Mouse (Mus musculus): Measurements from ENCODE around the gene Rps6kl1. TPM values are rescaled to one million over a fixed set of nuclear protein-coding genes. Genes with fewer than 3 reads are reported as not detected.
A peak's percentile ranks its signal among the peaks of the same experiment; 100 is the strongest.

The Rps6kl1 gene
- total RNA-seq, 2 experiments from 2014 or later = 0.39 to 1.00 TPM

DNA sequence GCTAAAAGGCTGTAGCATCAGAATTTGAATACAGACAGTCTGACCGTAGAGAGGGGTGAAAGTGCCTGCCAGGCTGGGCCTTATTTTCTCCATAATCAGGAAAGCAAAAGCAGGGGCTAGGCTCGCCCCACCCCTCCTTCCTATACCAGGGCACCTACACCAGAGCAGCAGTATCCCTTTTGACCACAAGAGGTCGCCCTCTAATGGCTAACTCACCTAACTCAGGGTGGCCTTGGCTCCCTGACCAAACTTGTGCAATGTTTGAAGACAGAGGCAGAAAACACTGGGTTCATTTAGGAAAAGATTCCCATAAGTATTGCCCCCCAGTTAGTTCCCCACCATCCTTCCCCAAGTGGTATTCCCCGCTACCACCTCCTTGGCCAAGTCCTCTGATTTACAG lies 8.3 kb downstream of the Rps6kl1 start:
- DNase-seq (ENCODE audit: low spot score) = peak; percentile 91

GRCm38 (mm10) chr12:85141096-85141495 lies 10.0 kb downstream of the Rps6kl1 start:
- DNase-seq (ENCODE audit: low spot score) = no peak

GRCm38 (mm10) chr12:85140036-85140701 lies 10.9 kb downstream of the Rps6kl1 start:
- no peak for DNase-seq (ENCODE audit: low spot score)

GRCm38 (mm10) chr12:85136627-85137026 lies 14.4 kb downstream of the Rps6kl1 start:
- DNase-seq (ENCODE audit: low spot score) = no peak

GRCm38 (mm10) chr12:85135513-85136470 lies 15.3 kb downstream of the Rps6kl1 start:
- DNase-seq (ENCODE audit: low spot score) = no peak

DNA sequence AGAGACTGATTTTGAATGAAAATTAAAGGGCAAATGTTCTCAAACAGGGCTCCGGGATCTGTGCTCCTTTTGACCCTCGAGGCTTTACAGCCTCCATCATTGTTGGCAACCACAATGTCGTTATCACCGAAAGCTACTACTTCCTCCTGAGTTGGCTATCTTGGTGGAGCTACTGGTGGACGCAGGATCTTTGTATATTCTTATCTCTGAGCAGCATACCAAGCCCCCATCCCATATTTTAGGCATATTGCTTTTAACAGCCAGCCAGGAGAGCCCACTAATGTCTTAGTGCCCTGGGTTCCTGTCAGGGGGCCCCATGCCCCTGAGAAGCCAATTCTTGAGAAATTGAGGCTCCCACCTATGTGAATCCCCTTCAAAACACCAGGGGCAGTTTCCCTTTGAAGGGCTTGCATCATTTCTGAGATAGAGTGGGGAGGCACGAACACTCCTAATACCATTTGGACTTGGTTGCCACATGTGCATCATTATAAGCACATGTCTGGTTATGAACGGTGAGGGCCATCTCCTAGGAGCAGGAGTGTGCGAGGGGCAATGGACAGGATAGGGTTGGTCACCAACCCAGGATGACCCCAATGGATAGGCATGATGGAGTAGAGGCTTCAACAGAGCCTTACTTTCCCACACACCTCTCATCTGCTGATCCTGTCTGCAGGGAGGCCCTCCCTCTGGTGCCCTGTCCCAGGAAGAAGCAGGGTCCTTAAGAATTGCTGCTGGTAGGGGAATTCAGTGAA lies 16.8 kb downstream of the Rps6kl1 start:
- DNase-seq (ENCODE audit: low spot score) = no peak

- DNase-seq (ENCODE audit: low spot score) = no peak
These were observed 19.7 kb downstream of the Rps6kl1 start for GRCm38 (mm10) chr12:85131361-85131760.

DNA sequence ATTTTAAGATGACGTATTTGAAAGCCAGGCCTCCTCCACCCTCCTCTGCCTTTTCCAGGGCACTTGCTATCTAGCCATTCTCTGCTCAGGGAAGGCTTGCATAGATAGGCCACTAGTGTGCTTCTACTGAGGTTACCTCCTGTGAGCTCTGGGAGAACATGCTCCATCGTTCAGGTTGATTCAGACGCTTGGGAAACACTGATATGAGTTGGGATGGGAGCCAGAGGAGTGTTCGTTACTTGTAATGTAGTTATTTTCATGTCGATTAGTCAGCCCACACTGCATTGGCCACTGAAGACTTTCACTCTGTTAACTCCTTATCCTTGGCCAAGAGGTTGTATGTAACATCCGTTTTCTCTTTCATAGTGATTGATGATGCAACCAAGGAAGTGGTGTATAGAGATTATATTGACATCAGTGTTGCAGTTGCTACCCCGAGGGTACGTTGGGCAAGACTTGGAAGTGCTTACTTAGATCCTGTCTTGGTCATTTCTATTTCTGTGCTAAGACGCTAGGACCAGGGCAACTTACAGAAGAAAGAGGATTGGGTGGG lies 21.6 kb downstream of the Rps6kl1 start:
- peak; percentile 60 for DNase-seq (ENCODE audit: low spot score)

DNA sequence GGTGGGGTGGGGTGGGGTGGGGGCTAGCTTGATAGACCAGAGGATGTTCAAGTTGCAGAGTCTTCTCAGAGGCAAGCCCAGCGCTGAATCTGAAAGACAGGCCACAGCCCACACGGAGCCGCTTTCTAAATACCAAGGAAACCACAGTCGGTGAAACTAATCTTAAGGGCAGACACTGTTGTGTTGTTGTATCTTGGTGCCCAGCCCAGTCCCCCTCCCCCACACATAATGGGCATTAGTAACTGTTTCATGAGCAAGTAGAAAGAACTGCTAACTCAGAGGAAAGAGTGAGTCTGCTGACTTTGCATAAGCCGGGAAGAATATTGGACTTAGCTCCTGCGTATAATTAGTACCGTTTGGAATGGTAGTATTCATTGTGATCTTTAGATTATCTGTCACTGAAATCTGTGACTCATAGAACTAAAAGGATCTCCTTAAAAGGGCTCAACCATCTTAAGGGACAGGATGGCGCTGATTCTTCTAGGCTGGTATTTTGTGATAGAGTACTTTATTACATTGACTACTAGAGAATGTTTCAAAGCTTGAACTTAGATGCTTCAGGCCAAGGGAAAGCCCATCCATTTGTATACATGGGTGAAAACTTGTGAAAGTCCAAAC lies 24.0 kb downstream of the Rps6kl1 start:
- no peak for DNase-seq (ENCODE audit: low spot score)

GRCm38 (mm10) chr12:85124751-85125150 lies 26.3 kb downstream of the Rps6kl1 start:
- DNase-seq (ENCODE audit: low spot score) = no peak

DNA sequence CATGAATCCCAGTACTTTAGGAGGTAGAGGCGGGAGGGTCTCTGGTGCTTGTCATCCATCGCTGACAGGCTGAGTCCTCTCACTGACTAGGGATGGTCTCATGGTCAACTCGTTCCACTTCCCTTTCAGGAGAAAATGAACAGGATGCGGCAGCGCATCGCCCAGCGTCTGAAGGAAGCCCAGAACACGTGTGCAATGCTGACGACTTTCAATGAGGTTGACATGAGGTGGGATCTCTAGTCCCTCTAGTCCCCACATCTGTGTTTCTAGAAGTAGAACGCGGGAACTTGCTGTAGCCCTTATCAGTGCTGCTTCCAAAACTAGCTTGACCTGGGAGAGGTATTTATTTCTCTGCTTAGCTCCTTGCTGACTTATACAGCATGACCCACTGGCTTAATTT lies 27.4 kb downstream of the Rps6kl1 start:
- no peak for DNase-seq (ENCODE audit: low spot score)

DNA sequence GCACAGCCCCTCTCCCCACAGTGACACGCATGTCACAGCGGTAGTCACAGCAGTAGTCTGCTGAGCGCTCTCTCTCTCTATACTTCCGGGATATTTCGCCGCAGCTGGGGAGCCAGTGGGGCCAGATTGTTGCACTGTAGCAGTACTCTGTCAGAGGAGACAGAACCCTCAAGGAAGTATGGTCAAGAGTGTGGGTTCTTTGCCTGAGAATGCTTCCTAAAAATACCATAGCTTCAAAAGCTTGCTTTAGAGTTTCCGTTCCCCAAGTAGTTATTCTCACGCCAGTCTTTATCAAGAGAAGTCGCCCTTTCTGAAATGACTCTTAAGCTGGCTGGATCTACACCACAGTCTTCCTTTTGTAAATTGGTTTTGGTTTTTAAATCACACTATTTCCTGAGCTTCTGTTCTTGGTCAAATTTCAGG lies 27.9 kb downstream of the Rps6kl1 start:
- no peak for DNase-seq (ENCODE audit: low spot score)

DNA sequence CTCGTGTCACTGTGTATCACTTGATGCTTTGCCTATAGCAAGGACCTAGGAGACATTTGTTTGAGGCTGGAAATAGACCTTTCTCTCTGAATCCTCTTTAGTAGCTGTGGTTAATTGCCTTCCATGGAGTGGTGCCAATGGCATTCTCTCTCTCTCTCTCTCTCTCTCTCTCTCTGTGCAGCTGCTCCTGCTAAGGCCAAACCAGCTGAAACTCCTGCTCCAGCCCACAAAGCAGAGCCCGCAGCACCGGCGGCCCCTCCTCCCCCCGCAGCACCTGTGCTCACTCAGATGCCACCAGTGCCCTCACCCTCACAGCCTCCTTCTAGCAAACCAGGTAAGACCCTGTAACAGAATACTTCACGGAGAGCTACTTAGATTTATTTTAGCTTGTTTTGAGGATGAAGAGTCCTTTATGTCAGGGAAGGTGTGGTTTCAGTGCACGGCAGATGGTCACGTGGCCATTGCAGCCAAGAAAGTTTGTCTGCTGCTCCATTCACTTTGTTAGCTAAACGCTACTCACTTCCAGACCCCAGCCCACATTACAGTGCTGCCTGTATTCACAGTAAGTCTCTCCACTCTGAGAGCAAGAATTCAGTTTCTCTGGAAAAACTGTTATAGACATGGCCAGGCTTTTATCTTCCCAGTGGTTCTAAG lies 29.1 kb downstream of the Rps6kl1 start:
- no peak for DNase-seq (ENCODE audit: low spot score)

- DNase-seq (ENCODE audit: low spot score) = no peak
These were observed 35.4 kb downstream of the Rps6kl1 start for GRCm38 (mm10) chr12:85115678-85116077.

DNA sequence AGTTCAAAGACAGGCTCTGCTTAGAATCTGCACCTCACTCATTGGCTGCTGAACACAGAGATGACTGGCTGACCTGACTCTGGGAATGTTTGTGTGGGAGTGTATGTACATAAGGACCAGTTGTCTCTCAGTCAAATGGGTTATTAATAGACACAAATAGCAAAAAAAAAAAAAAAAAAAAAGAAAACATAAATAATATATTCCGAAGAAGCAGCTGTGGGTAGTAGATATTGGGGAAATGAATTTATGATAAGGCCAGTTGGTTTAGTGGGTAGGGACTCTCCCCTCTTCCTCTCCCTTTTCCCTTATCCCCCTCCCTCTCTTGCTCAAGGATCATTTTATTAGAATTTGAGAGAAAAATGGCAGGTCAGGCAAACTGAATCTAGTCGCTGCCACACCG lies 37.1 kb downstream of the Rps6kl1 start:
- DNase-seq (ENCODE audit: low spot score) = no peak

DNA sequence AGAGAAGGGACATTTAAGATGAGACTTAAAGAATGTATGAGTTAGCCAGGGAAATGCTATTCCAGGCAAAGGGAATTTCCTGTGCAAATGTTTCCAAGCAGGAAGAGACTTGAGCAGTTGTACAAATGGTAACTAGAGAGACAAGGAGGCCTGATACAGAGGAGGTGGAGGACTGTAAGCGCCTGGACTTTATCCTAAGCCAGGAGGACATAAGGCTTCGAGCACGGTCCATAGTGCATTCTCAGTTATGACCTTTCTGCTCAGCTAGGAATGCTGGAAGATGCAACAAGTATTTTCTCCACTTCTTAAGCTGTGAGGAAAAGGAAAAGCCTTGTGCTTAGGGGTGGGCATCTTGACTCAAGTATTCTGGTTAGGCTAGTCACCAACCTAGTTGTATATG lies 37.7 kb downstream of the Rps6kl1 start:
- no peak for DNase-seq (ENCODE audit: low spot score)

DNA sequence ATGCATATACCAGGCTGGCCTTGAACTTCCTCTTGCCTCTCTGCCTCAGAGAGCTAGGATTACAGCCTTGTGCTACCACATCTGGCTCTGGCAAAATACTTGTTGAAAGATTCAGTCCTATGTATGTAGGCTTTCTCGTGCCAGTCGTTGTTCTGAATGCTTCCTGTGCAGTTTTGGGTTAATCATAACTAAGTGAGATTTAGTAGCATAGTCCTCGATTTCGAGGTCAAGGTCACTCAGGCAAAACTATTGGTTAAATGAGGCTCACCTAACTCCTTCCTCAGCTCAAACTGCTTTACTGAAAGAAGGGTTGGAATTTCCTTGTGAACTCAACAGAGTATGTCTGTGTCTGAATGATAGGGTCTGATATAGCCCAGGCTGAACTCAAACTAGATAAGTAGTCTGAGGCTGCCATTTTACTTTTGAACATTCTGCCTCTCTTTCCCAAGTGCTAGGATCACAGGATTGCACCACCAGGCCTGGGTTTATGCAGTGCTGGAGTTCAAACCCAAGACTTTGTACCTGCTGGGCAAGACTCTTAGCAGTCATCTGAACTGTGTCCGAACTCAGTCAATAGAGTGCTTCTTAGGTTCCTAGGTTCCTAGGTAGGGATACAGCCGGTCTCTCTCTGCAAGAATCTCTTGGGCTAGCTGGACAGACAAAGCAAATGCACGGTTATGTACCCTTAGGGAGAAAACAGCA lies 38.4 kb downstream of the Rps6kl1 start:
- no peak for DNase-seq (ENCODE audit: low spot score)

- peak; percentile 89 for DNase-seq (ENCODE audit: low spot score)
These were observed 40.1 kb downstream of the Rps6kl1 start, which contains the start of the genes Prox2 and Dlst for GRCm38 (mm10) chr12:85110698-85111592. TSS of gene Prox2 (minus strand) at chr12:85110759. TSS of gene Dlst (plus strand) at chr12:85110833.

All from gastrocnemius, adult 18-20 months (tissue).